Mouse (Mus musculus) thymus, adult 2 months (tissue): Measurements from ENCODE around the gene Hoxa6.

Experiments used
- CTCF ChIP-seq: fragments of 200-500 bp; IDR thresholded peaks from 2 replicates; pipeline ENCODE4 v1.5.1; 2012; ENCODE audit warnings: mild to moderate bottlenecking, control low read depth, low read length, moderate library complexity, borderline replicate concordance; ENCODE audit not compliant: control insufficient read depth, poor library complexity, insufficient read depth; ENCODE audit errors: extremely low read depth
- POLR2A ChIP-seq: fragments of 200-500 bp; IDR thresholded peaks from 2 replicates; pipeline ENCODE4 v1.6.1; 2012; ENCODE audit warnings: mild to moderate bottlenecking, low read length, control low read depth, moderate library complexity; ENCODE audit not compliant: control insufficient read depth, poor library complexity, insufficient read depth; ENCODE audit errors: extremely low read depth

DNA sequence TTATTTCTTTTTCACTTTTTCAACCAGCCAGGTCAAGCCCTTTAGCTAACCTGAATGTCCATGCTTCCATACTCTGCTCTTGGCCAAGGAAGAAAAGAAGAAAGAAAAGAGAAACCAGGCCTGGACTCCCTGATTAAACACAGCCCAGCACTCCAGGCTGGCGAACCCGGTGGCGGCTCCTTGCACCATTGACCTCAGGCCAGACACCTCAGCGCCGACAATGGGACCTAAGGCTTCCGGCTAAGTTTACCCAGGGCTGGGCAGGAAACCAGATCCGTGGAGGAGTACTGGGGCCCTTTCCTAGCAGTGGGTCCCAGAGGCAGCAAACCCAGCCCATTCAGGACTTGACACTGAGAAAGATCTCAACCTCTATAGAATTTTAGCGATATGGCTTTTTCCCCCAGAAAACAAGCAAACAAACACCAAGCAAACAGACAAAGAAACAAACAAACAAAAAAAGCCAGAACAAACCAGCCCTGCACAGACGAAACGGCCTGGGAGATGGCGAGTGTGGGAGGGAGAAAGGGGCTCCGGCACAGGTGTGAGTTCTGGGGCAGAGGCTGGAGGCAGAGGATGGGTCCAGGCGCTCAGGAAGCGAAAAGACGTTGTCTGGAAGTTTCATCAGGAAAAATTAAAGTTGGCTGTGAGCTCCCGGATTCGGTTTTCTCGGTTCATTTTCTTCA lies 23.5 kb upstream of the Hoxa6 start:
- TF ChIP-seq POLR2A, result no peak
- TF ChIP-seq CTCF, result no peak
